Mouse (Mus musculus): ENCODE measurements around the gene Esyt2. TPM values are rescaled to one million over a fixed set of nuclear protein-coding genes. Genes with fewer than 3 reads are reported as not detected.
A peak's percentile ranks its signal among the peaks of the same experiment; 100 is the strongest.

Gene Esyt2
- polyA plus RNA-seq (2014; fragmentation: Nextera tagmentation; extraction: Ambion mirVana): 12.2 and 14.0 TPM in 2 replicates

- WGBS: 0% methylated on average over 59 of the region's 68 CpGs
- Histone ChIP-seq H3K9me3 (replicated peaks; ENCODE audit: control insufficient read depth, low read length) (no peaks in the 10 kb centered on the region), H3K4me2 (ENCODE audit: low read length) (peak within 1 kb of the TSS; percentile 98), H3K27ac (ENCODE audit: low read depth, low read length) (peak within 1 kb of the TSS; percentile 93), H3K4me1 (ENCODE audit: control insufficient read depth, insufficient read depth, low read length) (peaks cover 10% of the 10 kb centered on the region; the same call in 1 of the 2 replicates), H3K36me3 (ENCODE audit: control insufficient read depth, insufficient read depth, low read length) (no peaks in the 10 kb centered on the region), H3K4me3 (ENCODE audit: low read depth, low read length) (peak within 1 kb of the TSS; percentile 95), H3K27me3 (replicated peaks; ENCODE audit: control insufficient read depth, insufficient read depth, low read length) (no peaks in the 10 kb centered on the region), H3K9ac (ENCODE audit: low read length) (peak within 1 kb of the TSS; percentile 95)
- DNase-seq (ENCODE audit: low spot score) (peak; percentile 99), ATAC-seq (peak; percentile 97)
Measured at GRCm38 (mm10) chr12:116280653-116281364, at the start of gene Esyt2. Esyt2 (plus strand) TSS chr12:116281196.

- no peak for ATAC-seq
- H3K9ac ChIP-seq (ENCODE audit: low read length): no peak overlapping the region
- DNase-seq (ENCODE audit: low spot score): peak; percentile 2
- no peaks in the 10 kb centered on the region for H3K9me3 ChIP-seq (replicated peaks; ENCODE audit: control insufficient read depth, low read length)
- WGBS: 81% methylated on average over 12 of the region's 12 CpGs
- no peak overlapping the region for H3K4me2 ChIP-seq (ENCODE audit: low read length)
- H3K36me3 ChIP-seq (ENCODE audit: control insufficient read depth, insufficient read depth, low read length): peaks cover 10% of the 10 kb centered on the region
- no peak overlapping the region for H3K27ac ChIP-seq (ENCODE audit: low read depth, low read length)
- H3K27me3 ChIP-seq (replicated peaks; ENCODE audit: control insufficient read depth, insufficient read depth, low read length): no peaks in the 10 kb centered on the region
- no peaks in the 10 kb centered on the region for H3K4me1 ChIP-seq (ENCODE audit: control insufficient read depth, insufficient read depth, low read length)
- no peak overlapping the region for H3K4me3 ChIP-seq (ENCODE audit: low read depth, low read length)
Measured at GRCm38 (mm10) chr12:116231612-116232011, 49.4 kb upstream of the Esyt2 start.

- Histone ChIP-seq H3K4me1 (ENCODE audit: control insufficient read depth, insufficient read depth, low read length) (no peaks in the 10 kb centered on the region), H3K9ac (ENCODE audit: low read length) (no peak overlapping the region), H3K27me3 (replicated peaks; ENCODE audit: control insufficient read depth, insufficient read depth, low read length) (no peaks in the 10 kb centered on the region), H3K4me2 (ENCODE audit: low read length) (no peak overlapping the region), H3K27ac (ENCODE audit: low read depth, low read length) (no peak overlapping the region), H3K9me3 (replicated peaks; ENCODE audit: control insufficient read depth, low read length) (no peaks in the 10 kb centered on the region), H3K4me3 (ENCODE audit: low read depth, low read length) (no peak overlapping the region), H3K36me3 (ENCODE audit: control insufficient read depth, insufficient read depth, low read length) (peaks cover 10% of the 10 kb centered on the region)
- ATAC-seq: no peak
- no peak for DNase-seq (ENCODE audit: low spot score)
- 85% methylated on average over 1 of the region's 1 CpGs for WGBS
Measured at GRCm38 (mm10) chr12:116232061-116232460, 48.9 kb upstream of the Esyt2 start.

- DNase-seq (ENCODE audit: low spot score): no peak
- ATAC-seq: no peak
- H3K4me1 ChIP-seq (ENCODE audit: control insufficient read depth, insufficient read depth, low read length): no peaks in the 10 kb centered on the region
- no peaks in the 10 kb centered on the region for H3K9me3 ChIP-seq (replicated peaks; ENCODE audit: control insufficient read depth, low read length)
- H3K27ac ChIP-seq (ENCODE audit: low read depth, low read length): no peak overlapping the region
- H3K27me3 ChIP-seq (replicated peaks; ENCODE audit: control insufficient read depth, insufficient read depth, low read length): no peaks in the 10 kb centered on the region
- no peak overlapping the region for H3K4me3 ChIP-seq (ENCODE audit: low read depth, low read length)
- no peak overlapping the region for H3K4me2 ChIP-seq (ENCODE audit: low read length)
- WGBS: 83% methylated on average over 4 of the region's 4 CpGs
- H3K36me3 ChIP-seq (ENCODE audit: control insufficient read depth, insufficient read depth, low read length): peaks cover 6% of the 10 kb centered on the region
- no peak overlapping the region for H3K9ac ChIP-seq (ENCODE audit: low read length)
Measured at GRCm38 (mm10) chr12:116235356-116235755, 45.6 kb upstream of the Esyt2 start.

GRCm38 (mm10) chr12:116236658-116237057 is 44.3 kb upstream of the Esyt2 start:
- ATAC-seq (no peak), DNase-seq (ENCODE audit: low spot score) (no peak)
- 84% methylated on average over 3 of the region's 3 CpGs for WGBS
- Histone ChIP-seq H3K4me3 (ENCODE audit: low read depth, low read length) (no peak overlapping the region), H3K4me1 (ENCODE audit: control insufficient read depth, insufficient read depth, low read length) (no peaks in the 10 kb centered on the region), H3K4me2 (ENCODE audit: low read length) (no peak overlapping the region), H3K27ac (ENCODE audit: low read depth, low read length) (no peak overlapping the region), H3K9ac (ENCODE audit: low read length) (no peak overlapping the region), H3K9me3 (replicated peaks; ENCODE audit: control insufficient read depth, low read length) (no peaks in the 10 kb centered on the region), H3K36me3 (ENCODE audit: control insufficient read depth, insufficient read depth, low read length) (peaks cover 4% of the 10 kb centered on the region), H3K27me3 (replicated peaks; ENCODE audit: control insufficient read depth, insufficient read depth, low read length) (no peaks in the 10 kb centered on the region)

- H3K9me3 ChIP-seq (replicated peaks; ENCODE audit: control insufficient read depth, low read length): no peaks in the 10 kb centered on the region
- H3K27ac ChIP-seq (ENCODE audit: low read depth, low read length): no peak overlapping the region
- H3K4me2 ChIP-seq (ENCODE audit: low read length): no peak overlapping the region
- ATAC-seq (no peak), DNase-seq (ENCODE audit: low spot score) (no peak)
- no peak overlapping the region for H3K9ac ChIP-seq (ENCODE audit: low read length)
- no peaks in the 10 kb centered on the region for H3K27me3 ChIP-seq (replicated peaks; ENCODE audit: control insufficient read depth, insufficient read depth, low read length)
- no peaks in the 10 kb centered on the region for H3K4me1 ChIP-seq (ENCODE audit: control insufficient read depth, insufficient read depth, low read length)
- 0 out of 2 replicates have a peak, but pooled peaks cover 2% of the 10 kb centered on the region for H3K36me3 ChIP-seq (ENCODE audit: control insufficient read depth, insufficient read depth, low read length)
- no peak overlapping the region for H3K4me3 ChIP-seq (ENCODE audit: low read depth, low read length)
Measured at GRCm38 (mm10) chr12:116238370-116238769, 42.6 kb upstream of the Esyt2 start.

GRCm38 (mm10) chr12:116238803-116239202 is 42.2 kb upstream of the Esyt2 start:
- H3K27ac ChIP-seq (ENCODE audit: low read depth, low read length): no peak overlapping the region
- H3K27me3 ChIP-seq (replicated peaks; ENCODE audit: control insufficient read depth, insufficient read depth, low read length): no peaks in the 10 kb centered on the region
- DNase-seq (ENCODE audit: low spot score) (no peak), ATAC-seq (no peak)
- no peak overlapping the region for H3K9ac ChIP-seq (ENCODE audit: low read length)
- H3K4me2 ChIP-seq (ENCODE audit: low read length): no peak overlapping the region
- H3K4me3 ChIP-seq (ENCODE audit: low read depth, low read length): no peak overlapping the region
- H3K9me3 ChIP-seq (replicated peaks; ENCODE audit: control insufficient read depth, low read length): no peaks in the 10 kb centered on the region
- 82% methylated on average over 3 of the region's 3 CpGs for WGBS
- peaks cover under 1% of the 10 kb centered on the region; the same call in 1 of the 2 replicates for H3K36me3 ChIP-seq (ENCODE audit: control insufficient read depth, insufficient read depth, low read length)
- no peaks in the 10 kb centered on the region for H3K4me1 ChIP-seq (ENCODE audit: control insufficient read depth, insufficient read depth, low read length)

- no peak overlapping the region for H3K4me3 ChIP-seq (ENCODE audit: low read depth, low read length)
- WGBS: 91% methylated on average over 1 of the region's 1 CpGs
- H3K27me3 ChIP-seq (replicated peaks; ENCODE audit: control insufficient read depth, insufficient read depth, low read length): no peaks in the 10 kb centered on the region
- no peak overlapping the region for H3K9ac ChIP-seq (ENCODE audit: low read length)
- H3K4me1 ChIP-seq (ENCODE audit: control insufficient read depth, insufficient read depth, low read length): no peaks in the 10 kb centered on the region
- no peak overlapping the region for H3K27ac ChIP-seq (ENCODE audit: low read depth, low read length)
- ATAC-seq: no peak
- H3K36me3 ChIP-seq (ENCODE audit: control insufficient read depth, insufficient read depth, low read length): peaks cover 22% of the 10 kb centered on the region
- no peaks in the 10 kb centered on the region for H3K9me3 ChIP-seq (replicated peaks; ENCODE audit: control insufficient read depth, low read length)
- DNase-seq (ENCODE audit: low spot score): no peak
- H3K4me2 ChIP-seq (ENCODE audit: low read length): no peak overlapping the region
Measured at GRCm38 (mm10) chr12:116244601-116245000, 36.4 kb upstream of the Esyt2 start.

- Histone ChIP-seq H3K27ac (ENCODE audit: low read depth, low read length) (no peak overlapping the region), H3K27me3 (replicated peaks; ENCODE audit: control insufficient read depth, insufficient read depth, low read length) (no peaks in the 10 kb centered on the region), H3K4me2 (ENCODE audit: low read length) (no peak overlapping the region), H3K36me3 (ENCODE audit: control insufficient read depth, insufficient read depth, low read length) (peaks cover 23% of the 10 kb centered on the region), H3K9me3 (replicated peaks; ENCODE audit: control insufficient read depth, low read length) (no peaks in the 10 kb centered on the region), H3K4me3 (ENCODE audit: low read depth, low read length) (no peak overlapping the region), H3K4me1 (ENCODE audit: control insufficient read depth, insufficient read depth, low read length) (no peaks in the 10 kb centered on the region), H3K9ac (ENCODE audit: low read length) (no peak overlapping the region)
- DNase-seq (ENCODE audit: low spot score) (no peak), ATAC-seq (no peak)
- 87% methylated on average over 8 of the region's 8 CpGs for WGBS
Measured at GRCm38 (mm10) chr12:116254652-116255051, 26.3 kb upstream of the Esyt2 start.
